Mouse (Mus musculus) MEL-GATA-1-ER (cell line): ENCODE data around the gene Sh3pxd2a.

Source experiments
- DNase-seq: peaks from one replicate; pipeline ENCODE4 v3.0.0-alpha.2; 2012; ENCODE audit warnings: low read depth; ENCODE audit errors: extremely low read depth

Sh3pxd2a gene

DNA sequence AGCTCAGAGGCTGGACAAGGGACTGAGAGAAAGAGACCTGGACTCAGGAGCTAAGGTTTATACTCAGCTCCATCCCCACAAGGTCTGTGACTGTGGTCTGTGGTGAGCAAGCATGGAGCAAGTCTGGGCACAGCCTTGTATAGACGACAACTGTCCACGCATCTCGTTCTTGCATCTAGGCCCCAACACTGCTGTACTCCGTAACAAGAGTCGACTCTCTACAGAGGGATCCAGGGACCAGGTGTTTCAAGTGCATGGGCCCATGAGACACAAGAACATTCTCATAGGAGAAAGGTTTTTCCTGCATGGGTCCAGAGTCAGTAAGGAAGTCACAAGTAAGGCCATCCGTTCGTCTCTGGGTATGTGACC, 23.8 kb downstream of the Sh3pxd2a start:
- DNase-seq: no peak

DNA sequence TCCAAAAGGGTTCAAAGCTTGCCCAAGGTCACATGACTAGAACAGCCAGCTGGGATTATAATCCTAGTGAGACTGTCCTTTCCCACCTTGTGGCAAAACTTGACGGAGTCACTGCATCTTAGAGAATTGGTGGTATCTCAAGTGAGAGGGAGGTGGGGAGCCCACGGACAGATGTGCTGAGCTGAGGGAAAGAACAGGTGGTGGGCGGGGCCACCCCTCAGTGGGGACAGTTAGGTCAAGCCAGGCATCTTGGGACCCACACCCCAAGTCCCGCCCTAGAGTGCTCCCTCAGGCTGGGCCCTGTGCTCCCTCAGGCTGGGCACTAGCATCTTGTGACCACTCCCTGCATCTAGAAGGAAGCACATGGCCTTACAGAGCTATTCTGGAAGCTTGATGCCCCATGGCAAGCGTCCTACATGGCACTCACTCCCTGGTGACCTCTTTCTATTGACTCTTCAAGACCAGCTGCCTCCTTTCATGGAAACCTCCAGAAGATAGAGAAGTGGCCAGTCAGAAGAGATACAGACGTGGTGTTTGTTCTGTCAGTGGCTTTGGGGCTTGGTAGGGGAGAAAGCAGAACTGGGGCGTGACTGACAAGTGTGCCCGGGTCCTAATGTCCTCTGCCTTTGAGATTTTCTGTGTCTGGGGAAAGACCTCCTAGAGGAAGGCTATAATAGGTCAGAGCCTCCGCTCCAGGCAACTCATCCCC, 24.3 kb downstream of the Sh3pxd2a start:
- DNase-seq: no peak

- DNase-seq: no peak
Measured at GRCm38 (mm10) chr19:47438445-47438844, 25.8 kb downstream of the Sh3pxd2a start.

DNA sequence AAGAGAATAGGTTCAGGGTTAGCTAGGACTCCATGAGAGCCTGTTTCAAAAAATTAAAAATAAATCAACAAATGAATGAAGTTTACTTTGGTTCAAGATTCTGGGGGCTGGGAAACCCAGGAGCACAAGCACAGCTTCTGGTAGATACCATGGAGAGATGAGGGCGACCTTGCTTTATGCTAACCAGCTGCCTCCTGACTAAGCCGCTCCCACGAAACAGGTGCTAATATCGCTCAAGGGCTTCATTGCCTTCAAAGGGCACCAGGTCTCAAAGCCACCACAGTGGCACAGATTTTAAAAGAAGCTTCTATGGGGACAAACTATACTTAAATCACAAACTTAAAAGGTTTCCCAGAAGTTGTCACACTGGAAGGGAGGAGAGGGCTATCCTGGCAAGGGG, 27.2 kb downstream of the Sh3pxd2a start:
- no peak for DNase-seq

GRCm38 (mm10) chr19:47436236-47436635, 28.0 kb downstream of the Sh3pxd2a start:
- no peak for DNase-seq

DNA sequence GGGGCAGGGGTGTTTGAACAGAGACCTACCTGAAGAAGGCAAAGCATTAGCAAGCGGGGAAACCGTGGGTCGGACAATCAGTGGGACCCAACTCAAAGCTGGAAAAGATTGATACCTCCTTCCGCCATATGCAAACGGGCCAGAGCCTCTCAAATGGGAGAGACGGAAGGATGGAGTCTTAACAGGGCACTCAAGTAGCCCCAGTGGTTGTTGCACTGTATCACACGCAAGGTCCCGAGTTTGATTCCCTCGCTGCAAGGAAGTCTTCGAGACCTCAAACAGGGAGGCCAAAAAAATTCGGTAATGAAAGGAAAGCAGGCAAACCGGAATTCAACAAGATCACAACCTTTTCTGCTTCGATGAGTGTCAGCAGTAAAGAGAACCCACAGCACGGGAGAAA, 29.5 kb downstream of the Sh3pxd2a start:
- no peak for DNase-seq

- DNase-seq: no peak
Measured at GRCm38 (mm10) chr19:47432339-47432738, 31.9 kb downstream of the Sh3pxd2a start.

- no peak for DNase-seq
Measured at GRCm38 (mm10) chr19:47431189-47431931, 32.8 kb downstream of the Sh3pxd2a start.

- DNase-seq: no peak
Measured at GRCm38 (mm10) chr19:47430160-47430559, 34.0 kb downstream of the Sh3pxd2a start.

DNA sequence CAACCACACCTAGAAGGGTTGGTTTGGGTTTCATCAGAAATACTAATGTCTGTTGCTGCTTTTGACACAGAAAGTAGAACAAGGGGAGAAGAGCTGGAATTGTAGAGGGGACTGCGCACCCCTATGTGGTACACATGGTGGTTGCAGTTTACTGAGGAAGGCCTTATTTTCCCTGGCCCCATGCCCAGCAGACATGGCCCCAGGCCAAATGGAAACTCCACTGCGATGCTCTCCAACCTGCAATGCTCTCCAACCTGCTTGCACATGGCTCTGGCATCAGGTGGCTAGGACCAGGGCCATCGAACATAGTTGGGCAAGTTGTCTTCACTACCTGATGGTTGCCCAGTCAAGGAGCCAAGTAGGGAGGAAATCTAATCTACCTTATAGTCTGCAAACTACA, 35.0 kb downstream of the Sh3pxd2a start:
- DNase-seq: no peak

GRCm38 (mm10) chr19:47428794-47429193, 35.4 kb downstream of the Sh3pxd2a start:
- DNase-seq: no peak

- no peak for DNase-seq
Measured at GRCm38 (mm10) chr19:47427841-47428789, 36.1 kb downstream of the Sh3pxd2a start.

- DNase-seq: no peak
Measured at GRCm38 (mm10) chr19:47423632-47424031, 40.6 kb downstream of the Sh3pxd2a start.

DNA sequence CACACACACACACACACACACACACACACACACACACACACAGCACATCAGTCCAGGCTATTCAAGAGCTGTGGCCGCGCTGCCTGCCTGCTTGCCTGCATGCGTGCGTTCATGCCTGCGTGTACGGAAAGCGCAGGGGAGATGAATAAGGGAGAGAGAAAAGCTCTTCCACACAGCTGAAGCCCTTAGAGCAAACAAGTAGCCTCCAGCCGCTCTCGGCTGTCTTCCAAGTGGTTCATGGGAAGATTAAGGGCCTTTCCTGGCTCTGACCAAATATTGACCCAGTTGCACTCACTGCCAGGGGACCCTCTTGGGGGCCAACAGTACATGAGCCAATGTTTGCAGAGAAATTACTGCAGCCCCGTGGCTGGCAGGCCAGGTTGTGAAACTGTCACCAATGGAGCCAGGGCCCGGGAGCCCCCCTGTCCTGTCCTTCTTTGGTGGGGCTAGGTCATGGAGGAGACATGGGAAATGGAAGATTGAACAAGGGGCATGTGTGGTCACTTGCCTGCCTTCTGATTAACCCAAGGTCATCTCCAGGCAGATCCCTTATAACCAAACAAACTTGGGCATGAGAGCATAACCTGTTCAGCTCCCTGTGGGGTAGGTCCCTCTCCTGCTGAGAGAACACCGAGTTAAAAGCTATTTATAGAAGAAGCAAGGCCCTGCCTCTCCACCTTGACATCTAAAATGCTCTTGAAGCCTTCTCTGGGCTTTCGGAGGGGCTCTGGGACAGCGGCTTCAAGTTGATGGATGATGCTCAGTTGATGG, 42.9 kb downstream of the Sh3pxd2a start:
- DNase-seq: no peak

DNA sequence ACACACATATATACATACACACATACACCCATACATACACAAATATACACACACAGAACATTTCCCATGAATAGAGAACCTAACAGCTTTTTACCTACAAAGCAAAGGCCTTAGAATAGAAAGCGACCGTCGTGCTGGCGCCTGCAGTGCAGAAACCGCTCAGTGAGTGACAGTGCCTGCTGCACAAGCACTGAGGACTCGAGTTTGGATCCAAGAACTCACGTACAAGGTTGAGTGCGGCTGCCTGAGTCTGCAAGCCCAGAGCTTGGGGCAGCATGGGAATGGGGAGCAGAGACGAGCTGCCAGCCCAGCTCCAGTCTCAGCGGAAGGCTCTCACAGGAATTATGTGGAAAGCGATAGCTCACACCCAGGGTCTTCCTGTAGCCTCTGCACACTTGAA, 43.7 kb downstream of the Sh3pxd2a start:
- DNase-seq: no peak

DNA sequence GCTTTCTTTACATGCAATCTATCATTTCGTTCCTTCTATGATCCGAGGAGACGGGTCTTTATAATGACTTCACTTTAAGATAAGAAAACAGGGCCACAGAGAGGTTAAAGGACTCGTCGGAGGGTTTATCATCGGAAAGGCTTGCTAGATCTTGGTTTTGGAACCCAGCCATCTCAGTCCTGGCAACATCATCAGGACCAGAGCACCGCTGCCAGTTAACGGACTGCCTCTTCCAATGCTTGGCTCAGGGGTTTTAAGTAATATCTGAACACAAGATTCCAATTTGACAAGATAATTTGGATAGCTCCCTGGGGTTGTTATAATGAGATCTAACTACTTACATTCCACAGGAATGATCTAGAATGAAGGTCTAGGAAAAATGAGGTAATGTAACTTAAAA, 45.0 kb downstream of the Sh3pxd2a start:
- no peak for DNase-seq

GRCm38 (mm10) chr19:47416161-47416560, 48.0 kb downstream of the Sh3pxd2a start:
- no peak for DNase-seq

- no peak for DNase-seq
Measured at GRCm38 (mm10) chr19:47414142-47414905, 49.9 kb downstream of the Sh3pxd2a start.

GRCm38 (mm10) chr19:47413458-47414005, 50.7 kb downstream of the Sh3pxd2a start:
- no peak for DNase-seq
